Mouse (Mus musculus): ENCODE measurements around the gene Nat8f1.

- TF ChIP-seq CTCF (IDR thresholded peaks at IDR 0.05; ENCODE audit: control insufficient read depth, insufficient read depth, insufficient read length) (no peak), USF1 (IDR thresholded peaks at IDR 0.05; ENCODE audit: low read depth) (no peak), MYOD1 (IDR thresholded peaks at IDR 0.05; ENCODE audit: control insufficient read depth, insufficient read length, low read depth) (no peak), FOSL1 (IDR thresholded peaks at IDR 0.05; ENCODE audit: insufficient read depth, low read length, poor library complexity, severe bottlenecking) (no peak)
These were observed 20.2 kb upstream of the Nat8f1 start for GRCm38 (mm10) chr6:85935646-85936045.
